ENCODE assay signal across 14 mouse cellular contexts in genomic region chr6:86115843-86116242, GRCm38 (mm10).
DNase-seq lines count a peak whose midpoint lies in the region.
"Had no signal": no experiment of that assay in that cellular context is flagged by ENCODE, and none has a peak within 500 bp of the region (broad histone marks: within the 10 kb centered on the region; RNA-seq: fewer than 3 reads in every experiment).

No protein-coding gene starts in this region.

- peak; percentile 40 to 76 for DNase-seq in layer of hippocampus, adult 18-20 months (ENCODE audit: low spot score in 2 of 2)
- no peak for DNase-seq in layer of hippocampus, adult 9-10 months (ENCODE audit: low spot score)
- DNase-seq in left cerebral cortex, postnatal 14 days (ENCODE audit: low spot score in 2 of 2): peak; percentile 57 to 58
- DNase-seq in left cerebral cortex, postnatal 10 days (ENCODE audit: extremely low spot score in 1 of 2, low spot score in 2 of 2): no peak
- DNase-seq in right cerebral cortex, postnatal 25 days: peak; percentile 44
- no peak for DNase-seq in right cerebral cortex, postnatal 14 days
- DNase-seq: adrenal gland, adult 2 months; adrenal gland, postnatal 25 days; cerebellum, adult 2 months; cerebellum, postnatal 10 days; forebrain, postnatal 0 days; gastrocnemius, postnatal 14 days; heart, adult 2 months; heart, postnatal 14 days had no signal

- intact Hi-C loops in left cerebral cortex, postnatal 14 days (cut with DNase I): no loop called here
- intact Hi-C loops in left cerebral cortex, postnatal 10 days (cut with DNase I): no loop called here

Comparison
In these comparisons a context has a peak if more than half of its experiments do, and no peak if none do; other contexts are left out.
1. DNase-seq: peak in layer of hippocampus, adult 18-20 months (2 of 2), left cerebral cortex, postnatal 14 days (2 of 2) and right cerebral cortex, postnatal 25 days (single experiment); none in layer of hippocampus, adult 9-10 months (single experiment), left cerebral cortex, postnatal 10 days (0 of 2) and right cerebral cortex, postnatal 14 days (single experiment).